Mouse (Mus musculus): Measurements from ENCODE around the gene Med20. TPM values are rescaled to one million over a fixed set of nuclear protein-coding genes. Genes with fewer than 3 reads are reported as not detected.
"Not testable (repeated sequence)": the region's sequence is repeated elsewhere in the genome, so short reads cannot be mapped to it uniquely, and the experiment has no call there.

The Med20 gene
- total RNA-seq, 2 experiments from 2014 or later = 24.7 to 30.7 TPM

DNA sequence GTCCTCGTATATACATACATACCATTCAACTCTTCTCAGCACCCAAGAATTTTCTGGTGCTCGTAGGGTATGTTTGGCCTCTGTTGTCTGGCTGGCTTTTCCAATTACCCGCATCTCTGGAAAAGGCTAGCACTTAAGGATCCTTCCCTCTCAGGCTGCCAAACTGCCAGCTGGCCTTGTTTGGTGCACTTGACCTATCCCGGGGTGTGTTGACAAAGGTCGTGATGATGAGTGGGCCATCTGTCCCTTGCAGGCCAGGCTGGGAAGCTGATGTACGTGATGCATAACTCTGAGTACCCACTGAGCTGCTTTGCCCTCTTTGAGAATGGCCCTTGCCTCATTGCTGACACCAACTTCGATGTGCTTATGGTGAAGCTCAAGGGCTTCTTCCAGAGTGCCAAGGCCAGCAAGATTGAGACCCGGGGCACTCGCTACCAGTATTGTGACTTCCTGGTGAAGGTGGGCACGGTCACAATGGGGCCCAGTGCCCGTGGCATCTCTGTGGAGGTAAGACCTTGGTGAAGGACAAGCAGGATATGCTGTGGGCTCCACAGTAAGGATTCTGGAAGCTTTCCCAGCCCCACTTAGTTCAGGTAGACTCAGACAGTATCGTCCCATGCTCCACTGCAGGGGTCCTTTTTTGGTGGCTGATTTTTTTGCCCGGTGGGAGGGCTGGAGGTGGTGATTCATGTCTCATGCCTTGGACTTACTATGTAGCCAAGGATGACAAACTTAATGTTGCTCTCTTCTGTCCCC, 7.4 kb downstream of the Med20 start:
- intact Hi-C loops (cut with DNase I) = no loop called here
- no peak for DNase-seq (ENCODE audit: low spot score in 2 of 2)

GRCm38 (mm10) chr17:47622912-47623554, 11.7 kb downstream of the Med20 start:
- intact Hi-C loops (cut with DNase I) = no loop called here
- no peak for DNase-seq (ENCODE audit: low spot score in 2 of 2)

GRCm38 (mm10) chr17:47624572-47624971, 13.2 kb downstream of the Med20 start:
- intact Hi-C loops (cut with DNase I) = not testable (repeated sequence)

GRCm38 (mm10) chr17:47625088-47625487, 13.7 kb downstream of the Med20 start:
- no peak for DNase-seq (ENCODE audit: low spot score in 2 of 2)
- intact Hi-C loops (cut with DNase I) = loop anchor here (5.0 kb wide), 1 partner anchor 62 kb away; the partner anchor contains the start of genes Frs3 and Tomm6

More at GRCm38 (mm10) chr17:47624572-47624971, 13.2 kb downstream of the Med20 start:
- not testable (repeated sequence) for DNase-seq (ENCODE audit: low spot score in 2 of 2)

- intact Hi-C loops (cut with DNase I) = loop anchor here (5.0 kb wide), 1 partner anchor 61 kb away; the partner anchor contains the start of genes Frs3 and Tomm6
- DNase-seq (ENCODE audit: low spot score in 2 of 2) = no peak
These were observed 14.6 kb downstream of the Med20 start for GRCm38 (mm10) chr17:47626031-47626430.

DNA sequence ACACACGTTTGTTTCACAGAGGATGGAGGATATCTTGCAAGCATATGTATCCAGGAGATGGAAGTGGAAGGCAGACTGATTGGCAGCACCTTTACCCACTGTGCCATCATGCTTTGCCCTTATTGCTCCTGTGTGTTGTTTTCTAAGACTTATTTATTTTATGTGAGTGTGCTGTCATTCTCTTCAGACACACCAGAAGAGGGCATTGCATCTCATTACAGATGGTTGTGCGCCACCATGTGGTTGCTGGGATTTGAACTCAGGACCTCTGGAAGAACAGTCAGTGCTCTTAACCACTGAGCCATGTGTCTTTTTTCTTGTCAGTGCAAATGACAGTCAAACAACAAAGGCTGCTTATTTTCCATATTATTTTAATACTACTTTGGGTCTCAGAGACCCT, 16.4 kb downstream of the Med20 start:
- intact Hi-C loops (cut with DNase I) = loop anchor here (5.0 kb wide), 1 partner anchor 60 kb away; the partner anchor contains the start of genes Frs3 and Tomm6
- DNase-seq (ENCODE audit: low spot score in 2 of 2) = no peak

DNA sequence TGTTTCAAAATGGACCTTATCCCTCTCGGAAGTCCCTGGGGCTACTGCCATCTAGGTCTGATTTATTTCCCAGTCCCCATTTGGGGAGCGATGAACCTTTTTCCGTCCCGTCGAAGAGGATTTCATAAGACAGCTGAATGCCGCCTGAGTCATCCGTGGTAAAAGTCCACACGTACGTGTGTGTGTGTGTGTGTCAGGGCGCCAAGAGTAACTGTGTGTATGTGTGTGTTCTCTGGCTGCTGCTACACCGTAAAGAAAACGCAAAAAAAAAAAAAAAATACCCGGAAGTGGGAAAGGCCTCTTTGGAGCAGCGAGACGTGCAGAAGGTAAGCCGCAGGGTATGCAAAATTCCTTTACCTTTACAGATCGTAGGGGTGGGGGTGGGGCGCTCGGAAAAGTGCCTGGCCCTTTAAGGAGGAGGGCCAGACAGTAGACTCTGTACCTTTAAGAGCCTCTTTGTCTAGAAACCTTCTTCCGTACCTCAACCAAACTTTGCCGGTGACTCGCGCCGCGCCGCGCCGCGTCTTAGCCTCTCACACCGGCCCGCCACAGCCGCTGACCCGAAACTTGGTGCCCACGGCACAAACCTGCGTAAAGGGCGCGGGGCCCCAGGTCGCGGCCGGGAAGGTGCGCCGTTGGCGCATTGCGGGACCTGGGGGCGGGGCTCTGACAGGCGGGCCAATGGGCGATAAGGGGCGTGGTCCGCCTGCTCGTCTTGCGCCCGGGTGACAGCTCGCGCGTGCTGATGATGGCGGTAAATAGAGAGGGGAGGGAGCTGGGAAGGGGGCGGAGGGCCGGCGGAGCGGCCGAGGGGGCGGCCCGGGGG, 17.7 kb downstream of the Med20 start:
- DNase-seq (ENCODE audit: low spot score in 2 of 2) = peak; percentile 94
- intact Hi-C loops (cut with DNase I) = loop anchor here (1.0 to 5.0 kb wide), 2 partner anchors 18 to 58 kb away; partner anchors contain the start of genes Bysl, Frs3, Gm20517 and Med20

DNA sequence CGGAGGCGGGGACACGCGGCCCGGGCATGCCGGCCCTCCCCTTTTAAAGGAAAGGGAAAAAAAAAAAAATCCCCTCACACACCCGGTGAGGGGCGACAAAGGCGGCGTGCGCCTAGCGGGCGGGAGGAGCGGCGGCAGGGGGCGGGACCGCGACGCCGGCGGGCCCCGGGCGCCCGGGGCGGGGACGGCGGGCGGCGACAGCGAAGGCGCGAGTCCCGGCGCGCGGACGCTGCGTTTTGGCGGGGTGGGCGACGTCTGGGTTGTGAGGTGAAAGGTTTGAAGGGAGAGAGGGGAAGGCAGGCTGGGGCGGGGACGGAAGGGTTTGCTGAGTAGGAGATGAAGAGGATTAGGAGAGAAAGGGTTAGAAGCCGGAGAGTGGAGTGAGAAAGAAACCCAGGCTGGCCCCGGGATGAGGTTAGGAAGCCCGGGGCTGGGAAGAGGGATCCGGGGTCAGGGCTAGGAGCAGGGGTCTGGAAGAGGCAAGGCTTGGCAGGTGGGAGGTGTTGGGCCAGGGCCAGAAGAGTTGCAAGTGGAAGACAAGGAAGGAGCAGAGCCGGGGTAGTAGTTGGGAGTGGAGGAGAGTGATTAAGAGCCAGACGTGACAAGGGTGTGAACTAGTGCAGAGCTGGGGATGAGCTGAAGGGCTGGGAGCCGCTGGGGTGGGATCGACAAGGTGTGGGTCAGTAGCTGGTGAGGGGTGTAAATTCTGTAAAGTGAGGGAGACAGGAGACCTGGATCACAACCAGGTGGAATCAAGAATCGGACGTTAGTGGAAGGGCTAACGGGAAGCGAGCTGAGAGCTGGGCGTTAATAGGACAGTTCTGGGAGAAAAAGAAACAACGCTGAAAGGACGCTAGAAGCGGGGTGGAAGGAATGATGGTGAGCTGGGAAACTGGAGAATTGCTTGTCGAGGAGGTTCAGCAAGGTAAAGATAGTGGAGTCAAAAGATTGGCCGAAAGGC, 18.6 kb downstream of the Med20 start:
- peak; percentile 23 to 40 for DNase-seq (ENCODE audit: low spot score in 2 of 2)
- intact Hi-C loops (cut with DNase I) = loop anchor here (1.0 to 5.0 kb wide), 3 partner anchors 19 to 57 kb away; partner anchors contain the start of genes Bysl, Frs3, Gm20517 and Med20

DNA sequence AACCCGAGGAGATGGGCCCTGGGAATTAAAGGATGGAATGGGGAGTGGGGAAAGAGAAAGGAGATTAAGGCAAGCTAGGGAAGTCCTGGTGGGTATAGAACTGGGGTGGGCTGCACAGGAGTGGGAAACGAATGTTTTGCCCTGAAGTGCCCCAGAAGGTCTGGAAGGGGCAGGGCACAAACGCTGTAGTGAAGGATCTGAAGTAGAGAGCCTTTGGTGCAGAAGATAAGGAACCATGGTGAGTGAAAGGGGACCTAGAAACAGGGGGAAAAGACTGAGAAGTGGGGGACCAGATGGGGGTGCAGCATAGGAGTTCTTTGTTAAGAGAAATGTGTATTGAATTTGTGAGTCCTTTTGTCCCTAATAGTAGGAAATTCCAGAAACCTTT, 19.3 kb downstream of the Med20 start, which contains the start of gene Usp49:
Gene Usp49, plus strand, starts transcription at position 13 of the 388 bp plus-strand sequence.
- DNase-seq (ENCODE audit: low spot score in 2 of 2) = no peak
- intact Hi-C loops (cut with DNase I) = loop anchor here (5.0 kb wide), 1 partner anchor 42 kb away; no protein-coding TSS in a partner anchor

DNA sequence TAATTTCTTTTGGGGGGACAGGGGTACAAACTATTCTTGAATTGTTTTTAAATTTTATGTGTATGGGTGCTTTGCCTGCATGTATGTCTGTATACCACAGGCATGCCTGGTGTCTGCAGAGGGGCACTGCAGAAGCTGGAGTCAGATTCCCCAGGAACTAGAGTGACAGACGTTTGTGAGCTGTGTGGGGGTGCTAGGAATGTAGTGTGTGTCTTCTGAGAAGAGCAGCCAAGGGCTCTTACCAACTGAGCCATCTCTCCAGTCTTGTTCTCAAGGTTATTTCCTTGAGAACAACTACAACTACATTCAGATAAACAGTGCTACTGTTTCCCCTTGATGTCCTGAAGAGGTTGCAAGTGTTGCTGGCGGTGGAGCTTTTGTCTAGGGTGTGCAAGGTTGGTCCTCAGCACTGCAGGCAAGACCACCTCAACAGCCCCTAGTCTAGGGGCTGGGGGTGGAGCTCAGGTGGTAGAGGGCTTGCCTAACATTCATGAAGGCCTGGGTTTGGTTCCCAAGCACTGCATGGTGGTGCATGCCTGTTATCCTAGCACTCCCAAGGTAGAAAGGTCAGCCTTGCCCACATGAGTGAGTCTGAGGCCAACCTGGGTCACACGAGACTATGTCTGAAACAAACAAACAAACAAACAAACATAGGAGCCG, 20.9 kb downstream of the Med20 start:
- no peak for DNase-seq (ENCODE audit: low spot score in 2 of 2)
- intact Hi-C loops (cut with DNase I) = loop anchor here (5.0 kb wide), 1 partner anchor 40 kb away; no protein-coding TSS in a partner anchor

GRCm38 (mm10) chr17:47633999-47634770, 22.8 kb downstream of the Med20 start:
- no peak for DNase-seq (ENCODE audit: low spot score in 2 of 2)
- intact Hi-C loops (cut with DNase I) = loop anchor here (5.0 kb wide), 1 partner anchor 38 kb away; no protein-coding TSS in a partner anchor

- intact Hi-C loops (cut with DNase I) = no loop called here
- no peak for DNase-seq (ENCODE audit: low spot score in 2 of 2)
These were observed 31.6 kb downstream of the Med20 start for GRCm38 (mm10) chr17:47642992-47643391.

GRCm38 (mm10) chr17:47646683-47647082, 35.3 kb downstream of the Med20 start:
- peak; percentile 14 to 16 for DNase-seq (ENCODE audit: low spot score in 2 of 2)
- intact Hi-C loops (cut with DNase I) = no loop called here

GRCm38 (mm10) chr17:47648966-47649365, 37.6 kb downstream of the Med20 start:
- intact Hi-C loops (cut with DNase I) = no loop called here
- DNase-seq (ENCODE audit: low spot score in 2 of 2) = no peak

DNA sequence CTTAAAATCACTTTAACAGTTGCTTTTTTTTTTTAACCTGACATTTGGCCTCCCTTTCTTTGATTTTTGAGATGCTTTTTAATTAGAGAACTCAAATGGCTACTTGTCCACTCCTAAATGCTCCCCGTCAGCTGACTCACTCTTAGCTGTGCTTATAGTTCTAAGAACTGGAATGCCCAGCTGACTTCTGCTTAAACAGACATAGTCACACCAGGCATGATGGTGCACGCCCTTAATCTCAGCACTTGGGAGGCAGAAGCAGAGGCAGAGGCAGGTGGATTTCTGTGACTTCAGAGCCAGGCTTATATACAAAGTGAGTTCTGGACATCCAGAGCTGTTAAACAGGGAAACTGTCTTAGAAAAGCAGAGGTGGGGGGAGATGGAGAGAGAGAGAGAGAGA, 40.6 kb downstream of the Med20 start:
- DNase-seq (ENCODE audit: low spot score in 2 of 2) = no peak
- intact Hi-C loops (cut with DNase I) = no loop called here

DNA sequence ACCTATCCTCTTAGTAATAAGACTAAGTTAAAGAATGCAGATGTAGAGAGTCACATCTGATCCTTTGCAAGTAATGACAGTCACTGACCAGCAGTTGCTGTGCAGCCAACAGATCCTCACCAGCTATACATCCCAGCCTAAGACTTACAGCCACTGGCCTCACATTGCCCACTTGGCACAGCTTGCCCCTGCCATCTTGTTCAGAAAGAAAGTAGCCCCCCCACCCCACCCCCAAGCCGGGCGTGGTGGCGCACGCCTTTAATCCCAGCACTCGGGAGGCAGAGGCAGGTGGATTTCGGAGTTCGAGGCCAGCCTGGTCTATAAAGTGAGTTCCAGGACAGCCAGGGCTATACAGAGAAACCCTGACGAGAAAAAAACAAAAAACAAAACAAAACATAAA, 43.0 kb downstream of the Med20 start:
- intact Hi-C loops (cut with DNase I); DNase-seq (ENCODE audit: low spot score in 2 of 2): not testable (repeated sequence)

- DNase-seq (ENCODE audit: low spot score in 2 of 2) = no peak
- intact Hi-C loops (cut with DNase I) = no loop called here
These were observed 44.3 kb downstream of the Med20 start for GRCm38 (mm10) chr17:47655697-47656096.

All from left cerebral cortex, postnatal 36 days (tissue).